Mouse (Mus musculus): ENCODE data around the gene Urod.
A peak's percentile ranks its signal among the peaks of the same experiment; 100 is the strongest.

DNA sequence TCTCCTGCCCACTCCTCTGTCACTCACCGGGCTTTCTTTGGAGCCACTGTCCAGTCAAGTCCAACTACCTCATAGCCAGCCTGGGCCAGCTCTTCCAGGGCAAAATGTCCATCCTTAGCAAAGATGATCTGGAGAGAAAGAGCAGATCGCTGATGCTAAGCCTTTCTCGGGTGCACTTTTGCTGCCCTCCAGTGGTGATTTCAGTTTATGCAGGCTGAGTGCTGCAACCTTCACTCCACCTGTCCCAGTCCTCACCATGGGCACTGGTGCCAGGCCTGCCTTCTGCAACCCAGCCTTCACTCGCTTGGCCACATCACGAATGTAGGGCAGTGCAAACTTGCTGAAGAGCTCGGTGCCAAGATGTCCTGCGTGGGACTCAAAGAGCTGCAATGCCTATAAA lies 2.8 kb downstream of the Urod start:
- TF ChIP-seq CTCF (IDR thresholded peaks at IDR 0.05; ENCODE audit: borderline replicate concordance, control insufficient read depth, extremely low read depth, insufficient read depth, low read length, poor library complexity) (peak; percentile 82; the same call in 1 of the 2 replicates), POLR2A (IDR thresholded peaks at IDR 0.05; ENCODE audit: control insufficient read depth, extremely low read depth, insufficient read depth, low read length, poor library complexity) (no peak)

Measured in thymus, adult 2 months (tissue).